Mouse (Mus musculus) right cerebral cortex, adult 18-20 months (tissue): ENCODE results near the gene Tnr.

ENCODE experiments used
- DNase-seq: peaks from one replicate; pipeline ENCODE4 v3.0.0; 2022; ENCODE audit warnings: mixed read lengths

Tnr gene

DNA sequence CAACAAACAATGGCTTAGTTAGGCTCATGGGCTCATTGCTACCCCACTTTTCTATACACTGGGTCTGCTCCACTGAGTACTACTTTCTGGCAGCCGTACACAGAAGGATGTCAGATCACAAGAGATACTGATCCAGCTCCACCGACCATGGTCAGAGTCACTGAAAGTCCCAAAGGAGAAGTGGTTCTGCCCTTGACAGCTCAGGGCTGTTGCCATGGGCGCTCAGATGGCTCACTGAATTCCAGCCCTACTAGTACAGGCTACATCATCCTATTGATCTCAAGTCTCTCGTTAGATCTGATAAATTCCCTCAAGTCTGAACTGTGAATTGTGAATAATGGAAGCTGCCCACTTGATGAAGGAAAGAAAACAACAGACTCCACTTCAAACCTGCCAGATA is 207.3 kb downstream of the Tnr start:
- no peak for DNase-seq

DNA sequence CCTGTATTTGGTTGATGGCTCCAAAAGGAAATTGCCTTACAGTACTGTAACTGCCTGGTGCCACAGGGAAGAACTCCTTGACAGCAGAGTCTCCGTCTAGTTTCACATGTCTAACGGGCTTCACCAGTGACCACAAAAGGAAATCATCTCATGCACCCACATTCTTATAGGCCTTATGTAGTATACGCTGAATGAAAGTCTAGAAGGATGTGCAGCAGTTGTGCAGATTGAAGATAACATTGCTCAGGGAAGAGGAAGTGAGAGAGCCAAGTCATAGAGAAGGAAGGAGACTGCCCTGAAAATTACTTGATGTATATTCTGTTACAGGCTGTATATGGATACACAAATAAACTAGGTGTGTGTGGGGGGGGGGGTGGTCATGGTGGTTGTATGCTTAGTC is 211.5 kb downstream of the Tnr start:
- DNase-seq, result no peak

DNA sequence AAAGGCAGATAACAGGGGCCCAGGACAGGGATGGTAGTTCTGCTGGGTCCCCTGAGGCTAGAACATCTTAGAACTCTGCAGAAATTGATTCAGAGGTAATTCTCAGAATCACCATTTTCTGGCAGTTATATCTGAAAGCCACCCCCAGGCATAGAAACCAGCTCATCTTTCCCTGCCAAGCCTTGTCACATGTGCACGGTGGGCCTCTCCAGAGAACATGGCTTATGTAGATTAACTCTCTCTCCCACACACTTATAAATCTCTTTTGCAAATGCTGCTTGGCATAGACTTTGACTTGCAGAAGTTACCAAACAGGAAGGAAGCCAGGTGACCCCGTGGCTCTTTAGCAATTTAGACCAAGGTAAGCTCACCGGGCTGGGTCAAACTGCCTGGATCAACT is 215.9 kb downstream of the Tnr start:
- DNase-seq, result peak; percentile 74

DNA sequence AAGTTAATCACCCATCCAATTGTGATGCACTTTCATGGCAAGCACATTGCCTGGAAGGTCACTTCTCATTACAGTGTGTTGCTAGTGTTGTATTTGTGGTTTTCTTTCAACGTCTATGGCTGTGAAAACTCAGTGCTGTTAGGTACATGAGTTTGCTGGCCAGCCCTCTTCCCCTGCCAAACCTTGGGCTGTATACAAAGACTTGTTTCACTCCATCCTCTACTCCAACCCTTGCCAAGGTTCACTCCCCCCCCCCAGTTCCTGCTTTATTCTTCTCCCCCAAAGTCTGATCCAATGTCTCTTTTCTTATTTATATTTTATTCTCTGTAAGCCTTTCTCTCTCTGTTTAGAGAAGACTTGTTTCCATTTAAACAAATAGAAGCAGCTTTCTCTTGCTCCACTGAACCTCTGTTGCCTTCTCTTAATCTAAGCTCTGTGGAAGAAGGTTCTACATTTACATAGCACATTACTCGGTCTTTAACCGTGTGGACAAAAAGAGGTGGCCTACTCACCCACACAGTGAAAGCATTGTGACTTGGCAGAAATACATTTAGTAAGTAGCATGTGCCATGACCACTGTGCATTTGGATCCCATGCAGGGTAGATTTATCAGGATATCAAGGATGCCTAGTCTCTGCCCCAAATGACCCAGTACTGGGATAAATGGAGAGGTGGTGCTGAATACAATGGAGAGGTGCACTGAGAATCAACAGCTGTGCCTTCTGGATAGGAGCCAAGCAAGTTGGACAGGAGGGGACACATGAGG is 217.9 kb downstream of the Tnr start:
- DNase-seq, result no peak

DNA sequence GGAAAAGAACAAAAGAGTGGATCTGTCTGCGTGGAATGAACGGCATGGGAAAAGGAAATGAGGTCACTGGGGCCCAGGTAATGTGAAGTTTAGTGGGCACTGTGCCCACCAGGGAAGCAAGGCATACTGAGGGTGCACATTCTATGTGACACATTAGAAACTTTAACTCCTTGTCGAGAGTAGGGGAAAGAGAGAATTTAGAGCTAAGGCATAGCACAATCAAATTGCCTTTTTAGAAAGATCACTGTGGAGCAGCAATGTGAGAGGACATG is 218.4 kb downstream of the Tnr start:
- no peak for DNase-seq

DNA sequence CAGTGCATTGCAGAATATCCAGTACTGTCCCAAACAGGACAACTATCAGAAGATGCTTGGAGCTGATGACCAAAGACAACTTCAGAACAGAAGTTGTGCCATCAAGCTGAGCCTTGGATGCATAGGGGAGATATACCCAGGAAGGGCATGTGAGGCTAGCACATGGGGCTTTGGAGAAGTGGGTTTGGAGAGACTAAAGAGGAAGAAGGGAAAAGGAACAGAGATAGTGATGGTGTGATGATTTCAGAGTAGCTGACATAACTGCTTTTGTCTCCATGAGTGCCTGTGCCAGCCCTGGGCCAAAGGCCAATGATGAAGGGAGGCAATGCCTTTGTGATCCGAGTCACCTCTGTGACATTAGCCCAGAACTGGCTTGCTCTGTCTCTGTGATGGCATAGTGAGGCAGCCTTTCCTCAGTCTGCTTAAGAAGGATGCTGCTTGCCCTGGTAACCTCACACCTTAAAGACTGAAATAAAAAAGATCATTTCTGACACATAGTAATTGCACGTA is 220.2 kb downstream of the Tnr start:
- DNase-seq, result no peak

DNA sequence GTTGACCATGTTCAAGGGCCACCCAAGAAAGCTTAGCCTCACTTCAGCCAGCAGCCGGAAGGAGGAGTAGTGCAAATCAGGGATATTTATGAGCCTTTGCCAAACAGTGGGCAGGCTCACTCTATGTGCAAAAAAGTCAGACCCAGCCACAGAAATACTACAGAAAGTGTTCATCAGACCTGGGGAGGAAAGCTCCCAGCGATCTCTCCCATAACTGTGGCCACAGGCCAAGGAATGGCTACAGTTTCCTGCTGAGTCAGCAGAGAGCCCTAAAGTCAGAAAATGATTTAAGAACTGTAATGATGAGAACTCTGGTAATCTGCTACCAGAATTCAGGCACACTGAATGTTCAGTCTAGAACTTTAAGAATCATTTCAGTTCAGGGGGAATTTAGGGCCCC is 221.7 kb downstream of the Tnr start:
- DNase-seq, result no peak

DNA sequence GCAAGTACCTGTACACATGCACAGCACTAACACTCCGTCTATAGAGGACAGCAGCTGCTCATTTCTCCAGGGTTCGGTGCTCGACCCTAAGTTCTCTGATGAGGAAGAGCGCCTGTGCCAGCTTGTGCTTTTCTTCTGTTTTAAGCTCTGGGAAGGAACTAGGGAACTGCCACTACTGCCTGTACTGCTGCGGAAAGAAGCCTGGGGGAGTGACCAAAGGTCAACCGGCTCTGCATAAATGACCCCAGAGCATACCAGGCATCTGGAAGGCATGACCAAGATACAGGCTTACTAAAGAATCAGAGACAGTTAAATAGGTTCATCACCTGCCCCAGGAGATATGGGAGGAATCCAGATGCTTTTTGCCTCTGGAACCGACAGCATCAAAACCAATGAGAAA is 224.4 kb downstream of the Tnr start:
- no peak for DNase-seq

DNA sequence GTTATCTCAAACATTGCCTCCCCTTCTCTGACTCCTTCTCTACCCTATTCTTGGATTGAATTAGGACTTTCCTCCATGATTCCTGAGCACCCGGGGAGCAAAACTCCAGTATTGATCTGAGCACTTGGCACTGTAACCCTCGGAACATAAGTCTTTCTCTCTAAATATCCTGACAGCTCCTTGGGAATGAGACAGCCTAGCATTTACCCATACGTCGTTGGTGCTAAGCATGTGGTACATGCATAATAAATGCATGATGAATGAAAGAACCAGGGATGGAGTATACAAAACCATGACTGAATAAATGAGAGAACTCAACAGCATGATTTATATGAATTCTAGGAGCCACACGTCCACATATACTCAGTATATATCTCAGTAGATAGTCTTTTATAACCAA is 226.8 kb downstream of the Tnr start:
- no peak for DNase-seq

DNA sequence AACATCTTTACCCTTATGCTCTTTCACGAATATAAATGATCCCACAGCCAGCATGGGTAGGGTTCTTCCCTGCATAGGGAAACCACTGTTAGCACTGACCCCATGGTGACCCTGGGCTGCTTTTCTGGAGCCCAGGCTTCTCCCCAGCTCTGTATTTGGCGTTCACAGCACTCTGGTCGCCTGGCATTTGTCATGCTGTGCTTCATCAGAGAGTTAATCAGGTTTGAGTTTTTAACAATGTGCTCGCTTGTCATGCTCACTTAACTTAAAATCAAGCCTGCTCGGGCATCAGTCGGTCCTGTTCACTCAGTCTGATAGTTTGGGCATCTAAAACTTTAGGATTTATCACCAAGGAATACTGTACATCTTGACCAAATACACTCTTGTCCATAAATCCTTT is 227.3 kb downstream of the Tnr start:
- DNase-seq, result no peak

DNA sequence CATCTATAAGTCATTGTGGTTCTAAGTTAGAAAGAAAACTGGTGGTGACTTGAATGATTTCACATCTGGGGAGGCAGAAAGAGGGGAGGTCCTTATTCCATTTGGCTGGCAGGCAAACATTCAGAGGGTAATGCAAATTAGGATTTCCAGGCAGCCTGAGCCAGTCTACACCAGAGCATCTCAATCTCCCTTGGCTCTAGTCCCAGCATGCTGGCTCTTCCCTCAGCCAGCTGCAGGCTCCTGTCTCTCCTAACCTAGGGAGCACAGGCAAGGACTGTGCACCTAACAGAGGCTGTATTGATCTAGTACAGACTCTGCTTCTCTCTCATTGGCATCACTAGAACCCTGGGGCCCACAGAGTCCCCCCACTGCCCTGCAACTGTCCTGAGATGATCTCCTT is 237.4 kb downstream of the Tnr start:
- peak; percentile 53 for DNase-seq

DNA sequence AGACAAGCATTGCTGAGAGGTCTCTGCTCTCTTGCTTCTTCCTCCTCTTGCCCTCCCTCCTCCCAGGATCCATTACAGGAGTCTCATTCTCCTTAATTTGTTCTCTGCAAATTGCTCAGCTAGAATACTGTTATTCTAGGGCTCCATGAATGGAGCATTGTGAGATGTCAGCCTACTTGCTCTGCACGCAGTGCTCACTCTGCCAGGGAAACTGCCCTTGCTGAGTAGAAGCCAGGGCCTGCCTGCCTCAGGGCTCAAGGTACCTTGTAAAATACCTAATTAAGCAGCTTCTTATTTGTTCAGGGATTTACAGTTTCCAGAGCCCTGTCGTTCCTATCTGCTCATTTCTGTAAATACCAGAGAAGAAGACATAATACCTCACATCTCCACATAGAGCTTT is 240.3 kb downstream of the Tnr start:
- no peak for DNase-seq

DNA sequence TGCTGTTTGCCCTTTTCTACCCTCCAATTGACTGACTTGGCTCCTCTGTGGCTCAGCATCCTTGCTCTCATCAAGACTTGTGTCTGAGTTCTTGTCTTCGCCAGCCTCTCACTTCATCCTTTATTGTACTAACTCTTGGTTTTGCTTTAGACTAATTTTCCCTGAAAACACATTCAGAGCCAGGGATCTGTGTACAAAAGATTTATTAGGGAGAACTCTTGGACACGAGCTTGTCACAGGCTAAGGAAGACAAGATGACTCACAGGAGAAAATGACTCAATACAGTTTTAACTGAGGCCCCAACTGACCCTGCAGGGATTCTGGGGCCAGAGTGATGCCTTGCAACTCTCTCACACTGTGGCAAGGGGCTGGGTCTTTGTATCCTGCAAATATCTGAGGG is 241.3 kb downstream of the Tnr start:
- DNase-seq, result no peak

DNA sequence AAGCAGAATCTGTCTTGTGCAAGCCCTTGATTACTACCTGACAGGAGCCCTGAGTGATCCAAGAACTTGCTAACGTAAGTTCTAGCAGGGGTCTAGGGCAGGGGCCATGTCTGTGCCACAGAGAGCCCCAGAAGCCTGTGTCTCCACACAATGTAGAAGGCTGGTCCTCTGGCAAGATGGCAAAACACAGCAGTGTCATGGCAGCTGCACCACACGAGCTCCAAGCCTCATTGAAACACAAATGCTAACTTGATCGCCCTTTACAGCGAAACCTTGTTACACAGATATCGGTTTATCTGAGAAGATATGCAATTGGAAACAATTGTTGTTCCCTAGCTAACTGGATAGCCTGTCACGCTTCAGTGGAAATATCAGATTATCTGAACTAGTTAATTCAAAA is 246.4 kb downstream of the Tnr start:
- no peak for DNase-seq

DNA sequence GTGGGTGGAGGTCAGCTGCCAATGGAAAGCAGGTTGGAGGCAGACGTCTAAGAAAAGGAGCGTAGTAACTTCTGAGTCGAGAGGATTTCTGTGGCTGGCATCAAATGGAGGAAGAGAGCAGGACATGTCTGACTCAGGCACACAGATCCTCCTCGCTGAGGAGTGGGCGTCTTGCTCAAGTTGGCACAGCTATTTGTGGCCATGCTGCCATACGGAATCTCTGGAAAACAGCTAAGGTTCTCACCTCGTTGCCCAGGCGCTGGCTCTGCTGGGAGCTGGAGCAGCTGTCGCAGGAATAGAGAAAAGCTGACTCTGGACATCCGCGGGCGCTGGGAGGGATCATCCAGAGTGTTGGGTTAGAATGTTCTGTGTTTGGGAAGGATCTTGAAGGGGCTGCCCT is 250.1 kb downstream of the Tnr start:
- DNase-seq, result peak; percentile 88

DNA sequence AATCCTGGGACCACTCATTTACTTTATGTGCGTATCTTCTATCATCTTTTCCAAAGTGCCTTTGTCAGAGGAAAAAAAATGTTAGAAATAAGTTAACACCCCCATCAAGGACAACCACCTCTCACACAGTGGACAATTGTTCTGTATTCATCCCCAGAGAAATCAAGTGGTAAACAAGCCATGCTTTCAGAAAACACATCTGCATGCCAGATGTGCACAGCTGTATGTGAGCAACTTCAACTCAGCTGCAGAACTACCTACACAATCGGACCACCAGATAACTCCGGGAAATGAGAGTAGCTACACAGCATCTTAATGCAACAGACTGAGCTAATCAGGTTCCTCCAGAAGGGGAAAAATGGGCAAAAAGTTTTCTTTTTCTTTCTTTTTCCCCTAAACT is 251.6 kb downstream of the Tnr start:
- no peak for DNase-seq

DNA sequence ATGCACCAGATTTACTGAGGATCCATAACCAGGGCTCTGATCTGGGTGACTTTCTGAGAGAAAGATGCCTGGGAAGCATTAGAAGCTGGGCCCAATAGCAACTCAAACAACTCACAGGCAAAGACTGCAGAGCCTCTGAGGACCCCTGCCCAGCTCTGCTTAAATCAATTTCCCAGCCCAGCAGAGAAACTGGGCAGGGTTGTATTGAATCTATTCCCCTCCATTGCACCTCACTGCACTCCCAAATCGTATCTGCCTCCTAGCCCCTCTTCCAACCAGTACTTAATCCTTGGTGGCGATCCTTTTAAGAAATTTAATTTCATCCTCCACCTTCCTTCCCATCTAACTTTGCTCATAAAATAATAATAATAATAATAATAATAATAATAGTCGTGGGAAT is 253.5 kb downstream of the Tnr start:
- DNase-seq, result no peak

DNA sequence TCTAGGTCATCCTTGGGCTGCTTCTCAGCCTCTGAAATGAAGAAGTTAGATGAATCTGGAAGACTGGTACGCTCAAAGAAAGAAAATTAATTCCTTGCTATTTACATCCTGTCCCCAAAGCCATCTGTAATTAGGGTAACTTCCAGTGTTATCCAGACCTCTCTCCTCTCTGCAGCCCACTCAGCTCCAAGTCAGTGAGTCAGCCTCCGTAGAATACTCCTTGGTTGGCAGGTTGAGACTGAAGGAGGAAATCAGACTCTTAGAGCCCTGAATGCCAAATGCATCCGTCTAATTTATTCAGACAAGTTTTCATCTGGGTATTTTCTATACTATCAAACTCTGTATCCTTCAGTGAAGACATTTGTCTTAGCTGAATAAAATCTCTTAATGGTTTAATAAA is 255.9 kb downstream of the Tnr start:
- no peak for DNase-seq

DNA sequence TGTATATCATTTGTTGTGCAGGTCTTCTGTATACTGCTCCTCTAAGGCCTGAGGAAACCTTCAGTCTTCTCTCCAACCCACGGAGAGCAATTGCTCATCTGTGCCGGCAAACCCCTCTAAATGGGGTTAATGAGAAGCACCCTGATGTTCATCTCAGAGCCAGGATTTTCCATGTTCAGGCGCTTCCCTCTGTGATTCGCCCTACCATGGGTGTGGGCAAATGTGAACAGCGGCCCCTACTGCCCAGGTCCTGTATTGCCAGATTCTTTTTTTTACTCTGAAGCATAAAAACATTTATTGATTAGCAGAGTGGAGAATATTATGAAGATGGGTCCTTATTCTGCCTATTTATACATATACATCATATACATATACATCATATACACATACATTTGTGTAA is 260.3 kb downstream of the Tnr start:
- DNase-seq, result no peak

DNA sequence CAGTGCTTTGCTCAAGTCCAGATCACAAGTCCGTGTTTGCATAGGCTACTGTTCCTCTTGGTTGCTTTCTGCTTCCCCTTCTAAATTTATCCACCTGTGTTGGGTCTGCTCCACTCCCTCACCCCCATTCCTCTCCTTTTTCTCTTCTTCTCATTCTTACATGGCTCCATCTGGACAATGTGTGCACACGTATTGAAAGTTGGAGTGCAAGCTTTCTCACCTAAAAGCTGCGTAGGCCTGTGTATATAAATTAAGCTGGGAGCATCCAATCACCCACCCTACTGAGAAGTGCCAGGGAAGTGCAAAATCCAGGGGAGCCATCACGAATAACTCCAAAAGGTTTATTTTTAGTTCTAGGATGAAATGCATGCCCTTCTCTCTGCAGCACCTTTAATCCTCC is 264.7 kb downstream of the Tnr start:
- peak; percentile 62 for DNase-seq

DNA sequence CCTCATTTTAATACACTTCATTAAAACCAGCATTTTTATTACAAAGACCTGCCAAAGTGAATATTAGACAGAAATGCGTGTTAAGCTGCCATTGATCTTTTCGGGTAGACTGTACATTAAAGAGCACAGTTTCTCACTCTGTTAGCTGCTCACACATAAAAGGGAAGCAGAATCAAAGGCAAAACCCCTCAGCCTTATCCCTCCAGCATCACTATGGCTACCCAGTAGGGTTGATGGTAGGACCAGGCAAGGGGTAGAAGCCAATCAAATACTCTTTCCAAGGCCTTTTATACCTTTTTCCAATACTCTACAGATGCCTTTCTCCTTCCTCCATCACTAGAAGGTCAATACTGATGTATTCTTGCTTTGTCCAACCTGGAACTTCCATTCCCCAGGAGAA is 269.0 kb downstream of the Tnr start:
- no peak for DNase-seq

DNA sequence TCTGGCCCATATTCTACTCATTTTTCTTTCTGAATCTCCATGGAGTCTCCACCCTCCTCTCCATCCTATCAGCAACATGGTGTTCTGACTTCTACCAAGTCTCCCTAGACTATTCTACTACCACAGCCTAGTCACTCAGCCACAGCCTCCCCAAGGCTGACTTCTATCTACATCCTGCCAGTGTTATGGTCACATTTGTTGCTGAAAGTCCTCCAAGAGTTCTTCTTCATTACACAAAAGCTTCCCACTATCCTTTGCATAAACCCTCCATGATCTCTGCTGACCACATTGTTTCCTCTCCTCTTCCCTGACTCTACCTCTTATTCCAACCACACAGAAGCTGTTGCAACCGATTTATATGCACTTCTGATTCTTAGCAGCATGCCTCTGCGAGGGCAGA is 272.5 kb downstream of the Tnr start:
- no peak for DNase-seq

DNA sequence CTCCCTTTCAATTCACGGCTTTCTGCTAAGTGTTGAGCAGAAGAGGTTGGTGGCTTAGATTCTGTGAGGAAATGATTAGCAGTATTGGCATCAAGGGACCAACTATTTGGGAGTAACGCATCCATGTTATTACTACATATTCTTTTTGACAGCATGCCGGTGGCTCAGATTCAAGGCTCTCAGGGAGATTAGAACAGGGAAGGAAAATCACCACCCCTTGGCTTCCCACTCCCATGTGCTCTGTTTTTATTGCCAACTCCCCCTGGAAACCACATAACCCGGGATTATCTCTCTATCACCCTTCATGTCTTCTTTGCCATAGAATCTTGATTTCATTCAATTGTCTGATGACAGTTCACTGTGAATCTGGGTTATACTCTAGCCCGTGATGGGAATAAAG is 276.8 kb downstream of the Tnr start:
- no peak for DNase-seq

DNA sequence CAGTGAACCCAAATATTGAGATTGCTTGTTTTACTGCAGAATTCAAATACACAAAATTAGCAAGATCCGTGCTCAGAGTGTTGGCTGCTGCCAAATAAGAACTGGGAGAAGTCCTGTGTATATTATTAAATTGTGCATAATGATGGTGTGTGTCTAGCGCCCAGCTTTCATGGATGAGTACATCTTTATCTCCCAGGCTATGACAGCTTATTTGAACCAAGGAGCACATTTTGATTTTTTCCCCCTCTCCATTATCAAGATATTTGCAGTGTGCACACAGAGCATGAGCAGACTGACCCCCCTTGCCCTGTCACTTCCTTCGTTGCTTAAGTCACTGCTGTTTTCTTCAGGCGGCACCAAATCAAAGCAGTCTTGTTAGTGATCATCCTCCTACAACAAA is 278.2 kb downstream of the Tnr start:
- DNase-seq, result no peak

DNA sequence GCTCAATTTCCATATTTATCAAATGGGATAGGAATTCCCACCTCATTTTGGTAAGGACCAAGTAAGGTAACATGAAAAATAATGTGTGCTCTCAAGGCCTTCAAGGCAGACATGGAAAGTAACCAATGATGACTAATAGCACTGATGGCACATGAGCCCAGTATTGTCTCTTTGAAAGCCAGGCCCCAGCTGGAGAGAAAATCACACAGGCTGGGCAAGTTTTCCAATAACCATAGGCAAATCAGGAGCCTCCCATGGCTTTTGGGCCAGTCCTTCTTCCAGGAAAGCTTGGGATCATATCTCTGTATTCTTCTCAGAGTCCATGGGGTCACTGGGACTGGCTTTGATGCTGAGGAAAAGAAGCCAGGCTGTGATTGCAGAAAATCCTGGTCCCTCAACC is 280.1 kb downstream of the Tnr start:
- no peak for DNase-seq

DNA sequence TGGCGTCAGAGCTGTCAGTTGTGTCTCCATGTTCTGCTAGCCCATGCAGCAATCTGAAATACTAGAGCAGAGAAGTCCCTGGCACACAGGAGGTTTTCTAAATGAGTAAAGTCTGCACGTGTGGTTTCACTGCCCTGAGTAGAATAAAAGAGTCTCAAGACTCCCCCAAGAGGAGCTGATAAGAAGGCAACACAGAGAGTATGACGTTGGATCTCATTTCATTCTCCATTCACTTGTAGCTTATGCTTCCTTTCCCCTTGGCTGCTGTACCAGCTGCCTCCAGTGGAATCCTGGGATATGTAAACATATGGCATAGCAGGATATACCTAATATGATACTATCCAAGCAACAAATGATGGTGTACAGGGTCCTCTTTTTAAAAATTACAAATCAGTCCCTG is 285.9 kb downstream of the Tnr start:
- DNase-seq, result no peak
